Mouse (Mus musculus) T-cell, adult 2 months (primary cell): ENCODE data around the gene Igf2bp2.

Experiments used
- DNase-seq: peaks from one replicate; pipeline ENCODE4 v3.0.0; 2022; ENCODE audit warnings: low spot score

Gene Igf2bp2

GRCm38 (mm10) chr16:22162512-22163455 is at the start of gene Igf2bp2:
Gene Igf2bp2, minus strand, starts transcription at chr16:22163299.
- no peak for DNase-seq

GRCm38 (mm10) chr16:22203501-22203900 is 40.4 kb upstream of the Igf2bp2 start:
- DNase-seq = no peak

DNA sequence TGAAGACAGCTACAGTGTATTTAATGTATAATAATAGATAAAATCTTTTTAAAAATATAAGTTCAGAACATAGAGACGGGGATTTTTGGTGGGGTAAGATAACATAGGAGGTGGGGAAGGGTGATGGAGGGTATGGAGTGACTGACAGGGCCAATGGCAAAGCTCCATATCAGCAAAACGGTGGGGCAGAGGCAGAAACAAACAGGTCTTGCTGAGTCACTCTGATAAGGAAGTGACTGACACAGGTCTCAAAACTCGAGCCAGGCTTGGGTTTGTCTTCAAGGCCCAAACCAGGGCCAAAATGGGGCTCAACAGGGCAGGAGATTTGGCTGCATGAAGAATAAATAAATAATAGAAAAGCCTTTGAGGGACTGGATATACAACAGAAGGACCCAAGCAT is 38.8 kb upstream of the Igf2bp2 start:
- DNase-seq = no peak

GRCm38 (mm10) chr16:22200476-22200875 is 37.4 kb upstream of the Igf2bp2 start:
- no peak for DNase-seq

GRCm38 (mm10) chr16:22187366-22187765 is 24.3 kb upstream of the Igf2bp2 start:
- DNase-seq = no peak

- DNase-seq = no peak
Measured at GRCm38 (mm10) chr16:22185411-22185810, 22.3 kb upstream of the Igf2bp2 start.

DNA sequence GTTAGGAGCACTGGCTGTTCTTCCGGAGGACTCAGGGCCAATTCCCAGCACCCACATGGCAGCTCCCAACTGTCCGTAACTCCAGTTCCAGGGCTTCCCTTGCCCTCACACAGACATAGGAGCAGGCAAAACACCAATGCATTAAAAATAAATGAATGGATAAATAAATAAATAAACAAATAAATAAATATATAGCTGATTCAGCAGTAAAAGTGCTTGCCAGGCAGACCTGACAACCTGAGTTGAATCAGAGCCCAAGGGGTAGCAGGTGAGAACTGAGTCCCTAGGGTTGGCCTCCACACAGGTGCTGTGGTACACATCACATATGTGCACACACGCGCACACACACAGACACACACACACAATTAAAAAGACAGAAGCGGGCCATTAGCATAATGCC is 21.0 kb upstream of the Igf2bp2 start:
- no peak for DNase-seq

- DNase-seq = no peak
Measured at GRCm38 (mm10) chr16:22182286-22182685, 19.2 kb upstream of the Igf2bp2 start.

DNA sequence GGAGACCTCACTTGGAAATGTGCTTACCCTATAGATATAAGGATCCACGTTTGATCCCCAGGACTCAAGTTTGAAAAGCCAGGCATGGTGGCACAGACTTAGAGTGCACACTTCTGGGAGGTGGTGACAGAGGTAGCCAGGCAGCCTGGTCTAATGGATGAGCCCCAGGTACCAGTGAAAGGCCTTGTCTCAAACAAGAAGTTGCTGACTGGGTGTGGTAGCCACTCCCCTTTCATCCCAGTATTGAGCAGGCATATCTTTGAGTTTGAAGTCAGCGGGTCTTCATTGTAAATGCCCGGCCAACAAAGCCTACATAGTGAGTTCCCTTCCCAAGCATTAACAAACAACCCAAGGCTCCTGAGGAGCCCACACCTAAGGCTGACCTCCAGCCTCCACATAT is 15.7 kb upstream of the Igf2bp2 start:
- DNase-seq = no peak

DNA sequence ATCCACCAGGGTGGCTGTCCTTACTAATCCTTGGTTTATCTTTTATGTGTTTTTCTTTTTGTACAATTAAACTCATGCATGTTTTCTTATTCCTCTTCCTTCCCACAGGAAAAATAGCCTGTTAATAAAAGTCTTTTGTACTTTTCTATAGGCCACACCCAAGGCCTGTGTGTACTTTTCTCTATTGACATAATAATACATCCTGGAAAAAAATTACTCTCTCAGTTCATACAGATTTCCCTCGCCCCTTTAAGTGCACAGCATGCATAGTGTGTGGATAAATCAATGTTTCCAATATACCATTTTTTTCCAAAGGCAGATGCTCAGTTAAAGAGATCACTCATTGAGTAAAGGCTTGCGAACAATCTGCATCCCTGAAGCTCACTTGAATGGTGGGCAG is 14.9 kb upstream of the Igf2bp2 start:
- DNase-seq = no peak

- DNase-seq = no peak
Measured at GRCm38 (mm10) chr16:22168731-22169130, 5.6 kb upstream of the Igf2bp2 start.

GRCm38 (mm10) chr16:22165556-22165955 is 2.5 kb upstream of the Igf2bp2 start:
- DNase-seq = no peak

GRCm38 (mm10) chr16:22164446-22164845 is 1.3 kb upstream of the Igf2bp2 start:
- no peak for DNase-seq

GRCm38 (mm10) chr16:22163456-22163851 is 355 bp upstream of the Igf2bp2 start:
- no peak for DNase-seq

DNA sequence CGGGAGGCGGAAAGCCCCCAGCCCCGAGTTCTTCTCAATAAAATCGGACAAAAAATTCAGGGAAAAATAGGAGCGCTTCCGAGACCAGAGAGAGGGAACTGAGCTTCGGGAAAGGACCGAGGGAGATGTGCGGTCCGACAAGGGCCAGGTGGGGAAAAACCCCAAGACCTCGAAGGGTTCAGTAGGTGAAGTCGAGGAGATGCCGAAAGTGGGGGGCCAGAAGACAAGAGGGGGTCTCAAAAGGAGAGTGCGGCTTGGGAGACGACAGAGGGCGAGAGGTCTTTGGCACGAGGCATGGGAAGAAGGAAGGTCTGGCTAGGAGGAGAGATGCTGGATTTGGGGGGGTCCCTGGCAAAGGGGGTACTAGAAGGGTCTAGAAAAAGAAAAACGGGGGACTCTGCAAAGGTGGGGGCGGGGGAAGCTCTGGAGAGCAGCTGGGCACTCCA is 1.0 kb downstream of the Igf2bp2 start:
- no peak for DNase-seq

DNA sequence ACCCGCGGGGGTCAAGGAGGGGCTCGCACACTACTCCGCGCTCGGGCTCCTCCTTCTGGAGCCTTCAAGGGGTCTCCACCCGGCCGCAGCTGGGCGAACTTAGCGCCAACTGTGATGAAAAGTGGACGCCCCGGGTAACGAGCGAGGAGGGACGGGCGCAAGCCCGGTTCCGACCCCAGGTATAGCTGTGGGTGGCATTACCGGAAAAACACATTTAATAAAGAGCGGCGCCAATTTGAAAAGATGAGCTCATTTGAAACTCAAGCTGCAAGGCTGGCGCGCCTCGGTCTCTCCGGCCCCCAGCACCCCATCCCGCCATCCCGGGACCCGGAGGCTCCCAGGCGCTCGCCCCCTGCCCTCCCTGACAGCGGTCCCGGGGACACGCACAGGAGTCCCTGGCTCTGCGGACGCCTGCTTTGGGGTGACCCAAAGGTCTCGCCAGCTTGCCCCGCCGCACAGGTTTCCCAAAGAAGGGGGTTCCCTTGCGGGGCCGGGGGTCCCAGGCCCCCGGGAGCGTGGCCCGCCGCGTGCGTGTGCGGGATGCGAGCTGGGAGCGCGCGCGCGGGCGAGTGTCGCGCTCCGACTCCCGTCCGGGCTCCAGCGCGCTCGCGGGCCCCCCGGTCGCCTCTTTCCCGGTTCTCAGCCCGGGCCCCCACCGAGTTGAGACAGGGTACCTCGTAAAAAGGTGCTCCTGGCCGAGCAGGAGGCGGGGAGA is 1.6 kb downstream of the Igf2bp2 start:
- no peak for DNase-seq

DNA sequence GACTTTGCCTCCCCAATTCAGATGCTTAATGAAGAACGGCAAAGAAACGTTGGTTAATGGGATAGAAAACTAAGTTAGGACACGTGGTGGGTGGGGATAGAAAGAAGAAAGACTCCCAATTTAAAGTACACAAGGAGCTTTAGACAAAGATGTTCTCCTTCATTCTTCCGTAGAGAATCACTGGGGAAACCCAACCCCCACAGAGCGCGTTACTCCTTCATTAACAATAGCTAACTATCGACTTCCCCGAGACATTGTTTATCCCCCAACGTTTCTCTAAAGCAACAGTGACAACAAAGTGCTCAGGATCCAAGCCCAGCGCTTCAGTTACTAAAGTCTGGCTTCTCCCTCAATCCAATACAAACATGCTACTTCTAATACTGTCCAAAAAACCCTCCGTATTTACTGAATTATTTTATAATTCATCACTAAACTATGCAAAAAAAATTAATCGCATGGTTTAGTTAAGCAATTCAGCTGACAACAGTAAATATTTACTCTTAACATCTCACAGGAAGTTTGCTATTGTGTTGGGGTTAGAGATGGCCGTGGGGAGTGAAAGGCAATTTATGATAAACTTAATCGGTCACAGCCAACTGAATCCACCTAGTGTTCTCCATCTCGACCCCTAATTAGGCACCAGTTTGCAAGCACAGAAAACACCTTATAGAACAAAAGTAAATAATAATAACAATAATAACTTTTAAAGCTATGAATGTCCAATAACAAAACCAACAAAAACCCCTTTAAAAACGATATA is 2.5 kb downstream of the Igf2bp2 start:
- no peak for DNase-seq

GRCm38 (mm10) chr16:22152941-22153444 is 10.1 kb downstream of the Igf2bp2 start:
- DNase-seq = no peak

GRCm38 (mm10) chr16:22151706-22152315 is 11.3 kb downstream of the Igf2bp2 start:
- no peak for DNase-seq

GRCm38 (mm10) chr16:22150421-22150820 is 12.7 kb downstream of the Igf2bp2 start:
- DNase-seq = no peak

DNA sequence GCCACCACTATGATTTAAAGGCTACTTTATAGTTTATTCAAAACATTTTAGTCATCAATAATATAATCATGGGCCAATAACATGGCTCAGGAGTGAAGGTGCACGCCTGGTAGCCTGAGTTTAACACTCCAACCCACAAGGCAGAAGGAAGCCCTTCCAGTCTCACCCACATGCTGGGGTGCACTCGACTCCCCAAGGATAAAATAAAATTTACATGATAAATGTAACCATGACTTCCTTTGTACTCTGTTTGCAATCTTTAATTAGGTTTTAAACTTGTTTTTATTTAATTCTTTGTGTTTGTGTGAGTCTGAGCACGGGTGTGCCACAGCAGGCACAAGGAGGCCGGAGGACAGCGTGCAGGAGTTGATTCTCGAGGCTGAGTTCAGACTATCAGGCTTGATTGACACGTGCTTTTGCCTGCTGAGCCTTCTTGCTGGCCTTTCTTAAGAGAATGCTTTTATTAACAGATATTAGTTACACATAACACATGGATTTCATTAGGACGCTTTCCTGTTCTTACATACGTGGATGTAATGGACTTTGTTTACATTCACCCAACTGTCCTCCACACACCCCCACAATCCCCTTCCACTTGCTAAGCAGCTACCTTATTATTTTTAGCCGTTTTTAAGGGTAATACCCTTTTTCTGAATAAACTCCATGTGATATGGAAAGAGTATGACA is 13.3 kb downstream of the Igf2bp2 start:
- DNase-seq = no peak
